Mouse (Mus musculus) neural tube, embryonic 15.5 days (tissue): ENCODE measurements around the gene Zan. TPM values are rescaled to one million over a fixed set of nuclear protein-coding genes. Genes with fewer than 3 reads are reported as not detected.

Experiments
- ATAC-seq: fragments of 200-750 bp; cut with Nextera tagmentation; 2 replicates; pipeline ENCODE4 v1.8.0; 2017; ENCODE audit warnings: mild to moderate bottlenecking, moderate TSS enrichment, moderate library complexity; ENCODE audit not compliant: low FRiP score
- H3K27ac ChIP-seq: fragments of 300-500 bp; sonication (generic); replicated peaks from 2 replicates; pipeline ENCODE4 v1.5.1; 2015; ENCODE audit warnings: mild to moderate bottlenecking, inconsistent platforms
- H3K27me3 ChIP-seq: fragments of 300-500 bp; sonication (generic); replicated peaks from 2 replicates; pipeline ENCODE4 v1.6.1; 2015; ENCODE audit warnings: inconsistent platforms
- H3K36me3 ChIP-seq: fragments of 300-500 bp; sonication (generic); 2 replicates; pipeline ENCODE4 v1.6.1; 2015; ENCODE audit warnings: inconsistent platforms
- H3K4me1 ChIP-seq: fragments of 300-500 bp; sonication (generic); 2 replicates; pipeline ENCODE4 v1.6.1; 2015; ENCODE audit warnings: inconsistent platforms
- H3K4me2 ChIP-seq: fragments of 300-500 bp; sonication (generic); 2 replicates; pipeline ENCODE4 v1.6.1; 2015; ENCODE audit warnings: inconsistent platforms, mild to moderate bottlenecking, moderate library complexity
- H3K4me3 ChIP-seq: fragments of 300-500 bp; sonication (generic); replicated peaks from 2 replicates; pipeline ENCODE4 v1.5.1; 2015; ENCODE audit warnings: mild to moderate bottlenecking, inconsistent platforms
- H3K9ac ChIP-seq: fragments of 300-500 bp; sonication (generic); replicated peaks from 2 replicates; pipeline ENCODE4 v1.6.1; 2015; ENCODE audit warnings: mild to moderate bottlenecking, inconsistent platforms
- H3K9me3 ChIP-seq: fragments of 300-500 bp; sonication (generic); replicated peaks from 2 replicates; pipeline ENCODE4 v1.6.1; 2016; ENCODE audit warnings: inconsistent platforms
- WGBS: fragments of 180-500 bp; shearing (Covaris S2); methylation state at CpG from one replicate; pipeline ENCODE4 v1.1.7; 2015; ENCODE audit warnings: mixed read lengths; 5-methylcytosine and 5-hydroxymethylcytosine counted together
- polyA plus RNA-seq: library from polyadenylated mRNA; unstranded; fragments of >200 nt; fragmentation: Nextera tagmentation; extraction: Ambion mirVana; gene quantifications from 2 replicates; pipeline ENCODE4 v1.2.1, GENCODE M21; 2015

Zan gene
- polyA plus RNA-seq, 1 experiment from 2014 or later: 0.22 TPM

DNA sequence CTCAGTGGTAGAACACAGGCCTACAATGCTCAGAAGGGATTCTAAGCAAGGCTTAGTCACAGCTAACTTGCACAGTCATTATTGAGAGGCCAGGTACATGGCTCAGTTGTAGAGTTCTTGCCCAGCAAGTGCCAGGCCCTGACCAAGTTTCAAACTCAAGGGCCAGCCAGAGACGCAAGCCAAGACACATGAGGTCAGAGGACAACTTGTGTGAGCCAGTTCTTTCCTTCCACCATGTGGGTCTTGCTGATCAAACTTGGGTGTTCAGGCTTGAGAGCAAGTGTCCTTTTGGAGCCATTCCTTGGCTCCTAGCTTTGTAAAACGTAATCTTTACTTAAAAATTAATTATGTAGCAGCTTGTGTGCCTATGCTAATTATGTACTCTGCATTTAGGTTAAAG lies 72.8 kb downstream of the Zan start:
- H3K4me3 ChIP-seq: no peak overlapping the region
- H3K9ac ChIP-seq: no peak overlapping the region
- no peaks in the 10 kb centered on the region for H3K27me3 ChIP-seq
- ATAC-seq: no peak
- H3K27ac ChIP-seq: no peak overlapping the region
- H3K9me3 ChIP-seq: no peaks in the 10 kb centered on the region
- H3K4me2 ChIP-seq: no peak overlapping the region
- H3K36me3 ChIP-seq: no peaks in the 10 kb centered on the region
- peaks cover 6% of the 10 kb centered on the region; the same call in 1 of the 2 replicates for H3K4me1 ChIP-seq
- 78% methylated on average over 2 of the region's 2 CpGs for WGBS

DNA sequence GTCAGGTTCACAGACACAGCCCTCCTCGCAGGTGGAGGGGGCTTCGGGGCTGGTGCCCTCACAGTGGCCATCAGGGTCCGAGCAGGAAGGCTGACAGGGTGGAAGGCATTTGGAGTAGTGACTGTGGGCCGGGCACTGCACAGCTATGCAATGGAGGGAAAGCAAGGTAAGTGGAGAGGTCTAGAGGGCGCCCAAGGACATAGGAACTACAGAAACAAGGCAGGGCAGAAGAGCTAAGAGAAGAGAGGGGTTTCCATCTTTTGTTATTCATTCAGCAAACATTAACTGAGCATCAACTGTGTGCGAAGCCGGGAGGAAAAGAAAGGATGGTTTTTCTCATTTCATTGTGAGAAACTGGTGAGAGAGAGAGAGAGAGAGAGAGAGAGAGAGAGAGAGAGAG lies 82.4 kb downstream of the Zan start:
- 51% methylated on average over 7 of the region's 7 CpGs for WGBS
- Histone ChIP-seq H3K9ac (no peak overlapping the region), H3K27ac (no peak overlapping the region), H3K27me3 (no peaks in the 10 kb centered on the region), H3K36me3 (no peaks in the 10 kb centered on the region), H3K4me2 (no peak overlapping the region), H3K4me1 (no peaks in the 10 kb centered on the region), H3K9me3 (no peaks in the 10 kb centered on the region), H3K4me3 (no peak overlapping the region)
- ATAC-seq: no peak

DNA sequence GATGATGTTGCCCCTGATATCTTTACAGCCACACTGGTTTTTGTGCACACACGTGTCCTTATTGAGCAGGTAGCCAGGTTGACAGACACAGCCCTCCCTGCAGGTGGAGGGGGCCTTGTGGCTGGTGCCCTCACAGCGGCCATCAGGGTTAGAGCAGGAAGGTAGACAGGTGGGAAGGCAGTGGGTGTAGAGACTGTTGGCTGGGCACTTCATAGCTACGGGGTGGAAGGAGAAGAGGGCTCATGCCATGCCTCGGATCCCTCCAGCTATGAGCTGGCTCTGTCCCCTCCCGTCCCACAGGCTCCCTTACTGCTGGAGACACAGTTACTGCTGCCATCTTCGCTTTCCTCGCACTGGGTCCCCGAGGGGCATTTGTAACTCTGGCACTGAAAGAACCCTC lies 85.2 kb downstream of the Zan start:
- ATAC-seq: no peak
- Histone ChIP-seq H3K27ac (no peak overlapping the region), H3K9me3 (no peaks in the 10 kb centered on the region), H3K36me3 (no peaks in the 10 kb centered on the region), H3K4me2 (no peak overlapping the region), H3K27me3 (no peaks in the 10 kb centered on the region), H3K4me1 (no peaks in the 10 kb centered on the region), H3K9ac (no peak overlapping the region), H3K4me3 (no peak overlapping the region)
- WGBS: 82% methylated on average over 8 of the region's 8 CpGs

DNA sequence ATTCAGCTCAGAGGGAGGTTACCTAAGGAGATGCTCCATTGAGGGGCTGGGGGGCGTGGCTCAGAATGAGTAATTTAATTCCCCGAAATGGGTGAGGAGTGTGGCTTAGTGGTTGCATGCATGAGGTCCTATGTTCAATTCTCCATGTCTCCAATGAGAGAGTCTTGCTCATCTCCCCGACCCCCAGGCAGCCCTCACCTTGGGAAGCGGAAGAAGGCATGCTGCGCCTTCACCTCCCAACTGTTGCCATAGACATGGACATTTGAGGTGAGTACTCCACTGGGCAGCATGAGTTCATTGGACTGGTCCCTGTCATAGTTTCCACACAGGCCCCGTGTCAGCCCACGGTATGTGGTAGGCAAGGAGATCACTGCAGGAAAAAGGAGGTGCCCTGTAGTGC lies 90.2 kb downstream of the Zan start:
- WGBS: 87% methylated on average over 7 of the region's 7 CpGs

DNA sequence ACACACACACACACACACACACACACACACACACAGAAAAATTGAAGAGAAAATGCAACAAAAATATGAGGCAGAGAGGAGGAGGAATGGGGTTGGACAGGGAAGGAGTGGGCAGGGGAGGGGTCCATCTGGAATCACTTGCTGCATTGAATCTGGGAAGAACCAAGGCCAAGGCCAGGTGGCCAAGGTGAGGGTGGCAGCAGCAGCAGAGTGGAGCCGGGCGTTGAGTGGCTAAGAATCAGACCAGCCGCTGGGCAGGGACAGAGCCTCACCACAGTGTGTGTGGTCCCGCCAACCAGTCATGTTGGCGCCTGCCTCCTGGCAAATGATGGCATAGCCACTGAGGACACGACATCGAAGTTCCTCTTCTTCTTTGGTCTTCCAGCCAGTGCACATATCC lies 93.4 kb downstream of the Zan start:
- Histone ChIP-seq H3K4me3 (no peak overlapping the region), H3K36me3 (no peaks in the 10 kb centered on the region), H3K4me2 (no peak overlapping the region), H3K27ac (no peak overlapping the region), H3K27me3 (no peaks in the 10 kb centered on the region), H3K9me3 (no peaks in the 10 kb centered on the region), H3K4me1 (no peaks in the 10 kb centered on the region), H3K9ac (no peak overlapping the region)
- 87% methylated on average over 7 of the region's 7 CpGs for WGBS
- no peak for ATAC-seq

More for the DNA sequence above, 90.2 kb downstream of the Zan start:
- Histone ChIP-seq H3K4me2 (no peak overlapping the region), H3K9me3 (no peaks in the 10 kb centered on the region), H3K36me3 (no peaks in the 10 kb centered on the region), H3K9ac (no peak overlapping the region), H3K27ac (no peak overlapping the region), H3K27me3 (no peaks in the 10 kb centered on the region), H3K4me1 (no peaks in the 10 kb centered on the region), H3K4me3 (no peak overlapping the region)
- ATAC-seq: no peak

DNA sequence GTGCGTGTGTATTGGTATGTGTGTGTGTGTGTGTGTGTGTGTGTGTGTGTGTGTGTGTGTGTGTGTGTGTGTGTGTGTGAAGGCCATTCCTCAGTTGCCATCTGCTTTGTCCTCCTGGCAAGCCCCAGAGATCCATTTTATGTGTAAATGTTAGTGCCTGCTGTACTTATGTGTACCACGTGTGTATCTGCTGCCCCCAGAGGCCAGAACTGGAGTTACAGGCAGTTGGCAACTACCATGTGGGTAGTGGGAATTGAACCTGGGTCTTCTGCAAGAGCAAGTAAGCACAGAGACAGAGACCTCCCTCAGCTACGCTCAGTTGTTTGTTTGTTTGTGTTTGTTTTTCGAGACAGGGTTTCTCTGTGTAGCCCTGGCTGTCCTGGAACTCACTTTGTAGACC lies 95.7 kb downstream of the Zan start:
- no peaks in the 10 kb centered on the region for H3K9me3 ChIP-seq
- H3K36me3 ChIP-seq: no peaks in the 10 kb centered on the region
- 57% methylated on average over 4 of the region's 4 CpGs for WGBS
- no peaks in the 10 kb centered on the region for H3K27me3 ChIP-seq
- H3K27ac ChIP-seq: no peak overlapping the region
- ATAC-seq: no peak
- no peak overlapping the region for H3K4me3 ChIP-seq
- peaks cover 7% of the 10 kb centered on the region; the same call in 1 of the 2 replicates for H3K4me1 ChIP-seq
- no peak overlapping the region for H3K9ac ChIP-seq
- no peak overlapping the region for H3K4me2 ChIP-seq

DNA sequence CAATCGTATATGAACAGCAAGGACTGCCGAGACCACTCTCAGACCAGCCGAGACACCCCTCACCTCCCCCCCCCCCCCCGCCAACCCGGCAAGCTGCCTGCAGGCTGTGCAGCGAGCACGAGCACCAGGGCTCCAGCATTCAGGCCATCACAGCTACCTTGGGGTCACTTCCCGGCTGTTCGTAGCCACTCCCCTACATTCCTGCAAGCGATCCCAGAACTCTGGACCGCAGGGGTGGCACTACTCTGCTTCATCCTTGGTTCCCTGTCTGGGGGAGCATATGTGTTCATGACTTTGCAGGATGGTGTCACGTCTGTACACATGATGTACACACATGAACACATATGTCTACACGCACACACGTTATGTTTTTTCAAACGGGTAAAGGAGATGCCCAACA lies 99.3 kb downstream of the Zan start:
- no peak overlapping the region for H3K27ac ChIP-seq
- H3K4me2 ChIP-seq: no peak overlapping the region
- no peaks in the 10 kb centered on the region for H3K9me3 ChIP-seq
- H3K27me3 ChIP-seq: no peaks in the 10 kb centered on the region
- H3K4me1 ChIP-seq: peaks cover 12% of the 10 kb centered on the region; the same call in 1 of the 2 replicates
- ATAC-seq: no peak
- H3K4me3 ChIP-seq: no peak overlapping the region
- 33% methylated on average over 11 of the region's 15 CpGs for WGBS
- H3K9ac ChIP-seq: no peak overlapping the region
- no peaks in the 10 kb centered on the region; the same call in 1 of the 2 replicates for H3K36me3 ChIP-seq

DNA sequence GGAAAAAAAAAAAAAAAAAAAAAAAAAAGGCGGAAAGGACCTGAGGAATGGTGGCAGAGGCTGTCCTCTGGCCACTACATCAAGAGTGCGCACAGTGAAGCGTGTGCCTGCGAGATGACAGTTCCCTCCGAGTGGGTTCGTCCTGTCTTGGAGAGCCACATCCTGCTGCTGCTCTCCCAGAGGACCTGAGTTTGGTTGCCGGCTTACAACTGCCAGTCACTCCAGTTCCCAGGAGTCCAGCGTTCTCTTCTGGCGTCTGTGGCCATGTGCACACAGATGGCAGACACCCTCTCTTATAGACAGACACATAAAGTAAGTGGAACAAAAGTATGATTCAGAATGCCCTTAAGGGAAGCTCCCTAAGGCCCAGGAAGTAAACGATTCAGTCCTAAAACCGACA lies 99.7 kb downstream of the Zan start:
- H3K4me3 ChIP-seq: no peak overlapping the region
- no peak for ATAC-seq

DNA sequence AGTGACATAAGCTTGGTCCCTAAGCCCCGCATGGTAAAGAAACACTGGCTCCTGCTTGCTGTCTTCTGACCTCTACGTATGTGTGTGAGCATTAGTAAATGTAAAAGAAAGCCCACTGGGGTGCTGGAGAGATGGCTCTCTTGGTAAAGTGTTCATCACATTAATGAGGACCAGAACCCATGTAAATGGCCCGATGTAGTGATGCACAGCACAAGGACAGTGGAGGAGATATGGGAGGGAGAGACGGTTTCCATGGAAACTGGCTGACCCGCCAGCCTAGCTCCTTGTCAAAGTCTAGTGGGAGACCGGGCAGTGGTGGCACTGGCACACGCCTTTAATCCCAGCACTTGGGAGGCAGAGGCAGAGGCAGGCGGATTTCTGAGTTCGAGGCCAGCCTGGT lies 100.1 kb downstream of the Zan start:
- Histone ChIP-seq H3K9me3 (no peaks in the 10 kb centered on the region), H3K27ac (no peak overlapping the region), H3K27me3 (no peaks in the 10 kb centered on the region), H3K9ac (no peak overlapping the region), H3K36me3 (no peaks in the 10 kb centered on the region; the same call in none of the 2 replicates), H3K4me3 (no peak overlapping the region), H3K4me1 (peaks cover 12% of the 10 kb centered on the region; the same call in 1 of the 2 replicates), H3K4me2 (no peak overlapping the region)
- WGBS: 40% methylated on average over 9 of the region's 9 CpGs
- peak; percentile 50; the same call in 1 of the 2 replicates for ATAC-seq

More for the DNA sequence above, 99.7 kb downstream of the Zan start:
- Histone ChIP-seq H3K9ac (no peak overlapping the region), H3K27ac (no peak overlapping the region), H3K36me3 (no peaks in the 10 kb centered on the region; the same call in none of the 2 replicates), H3K4me2 (no peak overlapping the region), H3K4me1 (peaks cover 12% of the 10 kb centered on the region; the same call in 1 of the 2 replicates), H3K9me3 (no peaks in the 10 kb centered on the region), H3K27me3 (no peaks in the 10 kb centered on the region)
- 22% methylated on average over 10 of the region's 11 CpGs for WGBS

DNA sequence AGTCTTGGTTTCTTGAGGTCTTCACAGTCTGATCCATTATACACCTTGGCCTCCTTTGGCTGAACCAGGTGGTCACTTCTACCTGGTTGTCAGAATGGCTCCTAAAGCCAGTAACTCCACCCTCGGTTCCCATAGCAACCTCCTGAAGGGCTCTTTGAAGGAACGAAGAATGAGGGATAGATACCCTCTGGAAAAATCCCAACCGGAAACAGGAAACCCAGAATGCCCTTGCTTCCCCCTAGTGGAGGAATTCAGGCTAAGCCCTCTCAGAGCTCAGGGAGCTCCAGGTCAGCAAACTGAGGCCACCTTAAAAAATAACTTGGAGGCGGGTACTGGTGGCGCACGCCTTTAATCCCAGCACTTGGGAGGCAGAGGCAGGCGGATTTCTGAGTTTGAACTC lies 100.7 kb downstream of the Zan start:
- no peak overlapping the region for H3K4me3 ChIP-seq
- no peak for ATAC-seq
- peaks cover 12% of the 10 kb centered on the region; the same call in 1 of the 2 replicates for H3K4me1 ChIP-seq
- H3K27ac ChIP-seq: no peak overlapping the region
- no peaks in the 10 kb centered on the region for H3K27me3 ChIP-seq
- H3K4me2 ChIP-seq: no peak overlapping the region
- WGBS: 37% methylated on average over 7 of the region's 7 CpGs
- no peaks in the 10 kb centered on the region; the same call in none of the 2 replicates for H3K36me3 ChIP-seq
- H3K9me3 ChIP-seq: no peaks in the 10 kb centered on the region
- no peak overlapping the region for H3K9ac ChIP-seq

DNA sequence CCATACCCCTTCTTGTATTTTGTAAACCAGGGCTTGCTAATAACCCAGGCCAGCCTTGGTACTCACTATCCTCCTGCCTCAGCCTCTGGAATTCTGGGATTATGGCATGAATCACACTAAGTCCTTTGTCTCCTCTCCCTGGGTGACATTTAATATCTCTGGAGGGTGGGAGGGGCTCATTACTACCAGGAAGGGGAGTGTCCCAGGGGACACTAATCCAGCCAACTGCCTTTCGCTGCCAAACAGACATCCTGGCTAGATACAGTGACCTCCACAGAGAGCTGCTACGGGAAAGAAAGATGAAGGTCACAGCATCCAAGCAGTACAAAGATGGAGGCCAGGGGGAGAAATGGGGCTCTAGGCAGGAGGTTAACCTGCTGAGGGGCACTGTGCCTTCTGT lies 101.2 kb downstream of the Zan start:
- H3K9ac ChIP-seq: no peak overlapping the region
- no peak overlapping the region for H3K4me3 ChIP-seq
- WGBS: 40% methylated on average over 2 of the region's 2 CpGs
- no peak overlapping the region for H3K4me2 ChIP-seq
- no peaks in the 10 kb centered on the region for H3K27me3 ChIP-seq
- ATAC-seq: no peak
- no peaks in the 10 kb centered on the region for H3K9me3 ChIP-seq
- H3K36me3 ChIP-seq: no peaks in the 10 kb centered on the region; the same call in none of the 2 replicates
- H3K4me1 ChIP-seq: peaks cover 12% of the 10 kb centered on the region; the same call in 1 of the 2 replicates
- H3K27ac ChIP-seq: peak overlapping the region; percentile 8; the same call in 1 of the 2 replicates

DNA sequence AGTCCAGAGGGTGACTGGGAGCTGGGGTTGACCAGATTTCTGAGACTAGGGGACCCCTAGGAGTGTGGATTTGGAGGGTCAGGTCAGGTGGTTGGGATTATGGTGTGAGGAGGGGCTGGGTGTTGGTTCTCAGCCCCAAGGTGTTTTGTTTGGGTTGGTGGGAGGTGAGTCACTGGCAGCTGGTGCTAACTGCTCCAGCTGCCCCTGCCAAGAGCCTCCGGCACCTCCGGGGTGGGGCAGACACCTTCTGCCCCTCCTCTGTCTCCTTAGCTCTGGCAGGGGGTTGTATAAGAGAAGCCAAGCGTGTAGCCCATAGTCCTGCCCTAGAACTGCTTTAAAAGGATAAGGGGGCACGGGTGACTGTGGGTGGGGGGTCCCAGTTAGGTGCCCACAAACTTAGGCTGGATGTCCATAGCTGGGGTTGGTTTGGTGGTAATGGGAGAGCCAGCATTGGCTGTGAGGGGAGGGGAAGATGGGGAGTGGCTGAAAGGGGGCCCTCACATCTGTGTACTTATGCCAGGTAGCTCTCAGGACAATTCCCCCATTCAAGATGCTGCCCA lies 102.3 kb downstream of the Zan start:
- H3K9me3 ChIP-seq: no peaks in the 10 kb centered on the region
- ATAC-seq: no peak
- no peaks in the 10 kb centered on the region; the same call in none of the 2 replicates for H3K36me3 ChIP-seq
- H3K27me3 ChIP-seq: no peaks in the 10 kb centered on the region
- H3K4me3 ChIP-seq: no peak overlapping the region
- H3K27ac ChIP-seq: no peak overlapping the region
- peaks cover 12% of the 10 kb centered on the region; the same call in 1 of the 2 replicates for H3K4me1 ChIP-seq
- no peak overlapping the region for H3K4me2 ChIP-seq
- no peak overlapping the region for H3K9ac ChIP-seq
- 89% methylated on average over 4 of the region's 4 CpGs for WGBS
